Mouse (Mus musculus) kidney, postnatal 0 days (tissue): ENCODE measurements at regions not wholly inside any gene's neighbourhood (a gene's known extent, or its start where the extent isn't known, plus 50 kb on each side); places are given as distances from the start of the nearest gene placed in this dataset.
A peak's percentile ranks its signal among the peaks of the same experiment; 100 is the strongest.

ENCODE experiments used
- ATAC-seq: fragments of 200-750 bp; cut with Nextera tagmentation; replicated peaks from 2 replicates; pipeline ENCODE4 v1.8.0; 2017; ENCODE audit warnings: low read depth, moderate number of reproducible peaks, moderate TSS enrichment, moderate library complexity; ENCODE audit not compliant: low FRiP score
- DNase-seq: peaks from one replicate; pipeline ENCODE4 v3.0.0-alpha.2; 2016; ENCODE audit warnings: low spot score
- H3K27ac ChIP-seq: fragments of 300-500 bp; sonication (generic); 2 replicates; pipeline ENCODE4 v1.5.1; 2014; ENCODE audit warnings: mild to moderate bottlenecking
- H3K27me3 ChIP-seq: fragments of 300-500 bp; sonication (generic); 2 replicates; pipeline ENCODE4 v1.6.1; 2014; ENCODE audit warnings: low read length, mixed read lengths; ENCODE audit not compliant: insufficient read depth
- H3K36me3 ChIP-seq: fragments of 300-500 bp; sonication (generic); 2 replicates; pipeline ENCODE4 v1.6.1; 2014; ENCODE audit warnings: low read length, mixed read lengths; ENCODE audit not compliant: insufficient read depth
- H3K4me1 ChIP-seq: fragments of 300-500 bp; sonication (generic); replicated peaks from 2 replicates; pipeline ENCODE4 v1.6.1; 2014; ENCODE audit warnings: antibody characterized with exemption, low read length, mixed read lengths; ENCODE audit not compliant: insufficient read depth
- H3K4me2 ChIP-seq: fragments of 300-500 bp; sonication (generic); 2 replicates; pipeline ENCODE4 v1.6.1; 2014; ENCODE audit warnings: mild to moderate bottlenecking, low read length, moderate library complexity, mixed read lengths
- H3K4me3 ChIP-seq: fragments of 300-500 bp; sonication (generic); replicated peaks from 2 replicates; pipeline ENCODE4 v1.5.1; 2014; ENCODE audit warnings: low read depth, low read length
- H3K9ac ChIP-seq: fragments of 300-500 bp; sonication (generic); 2 replicates; pipeline ENCODE4 v1.6.1; 2014; ENCODE audit warnings: low read depth, low read length
- H3K9me3 ChIP-seq: fragments of 300-500 bp; sonication (generic); replicated peaks from 2 replicates; pipeline ENCODE4 v1.6.1; 2016; ENCODE audit warnings: low read length, inconsistent platforms, mixed read lengths
- CTCF ChIP-seq: IDR thresholded peaks from 2 replicates; pipeline ENCODE4 v1.5.1; 2016; ENCODE audit warnings: antibody characterized with exemption, low read depth, mild to moderate bottlenecking, moderate library complexity
- WGBS: fragments of 180-500 bp; shearing (Covaris S2); extraction: QIAGEN DNeasy Blood & Tissue Kit; methylation state at CpG from one replicate; pipeline ENCODE4 v1.1.7; 2014; 5-methylcytosine and 5-hydroxymethylcytosine counted together

- Histone ChIP-seq H3K4me2 (no peak overlapping the region), H3K36me3 (no peaks in the 10 kb centered on the region), H3K4me1 (no peaks in the 10 kb centered on the region), H3K27me3 (no peaks in the 10 kb centered on the region), H3K9ac (no peak overlapping the region), H3K9me3 (no peaks in the 10 kb centered on the region), H3K4me3 (no peak overlapping the region), H3K27ac (no peak overlapping the region)
- ATAC-seq (no peak), DNase-seq (no peak)
- no peak for TF ChIP-seq CTCF
- 72% methylated on average over 3 of the region's 3 CpGs for WGBS
Measured at GRCm38 (mm10) chr1:26909926-26910665, 222.8 kb upstream of the 4931408C20Rik start.

- WGBS = 82% methylated on average over 1 of the region's 1 CpGs
- ATAC-seq (no peak), DNase-seq (no peak)
- H3K4me2 ChIP-seq = no peak overlapping the region
- no peaks in the 10 kb centered on the region for H3K27me3 ChIP-seq
- no peak overlapping the region for H3K4me3 ChIP-seq
- TF ChIP-seq CTCF = peak; percentile 34; the same call in 1 of the 2 replicates
- H3K36me3 ChIP-seq = no peaks in the 10 kb centered on the region
- H3K9me3 ChIP-seq = no peaks in the 10 kb centered on the region
- no peak overlapping the region for H3K9ac ChIP-seq
- H3K4me1 ChIP-seq = no peaks in the 10 kb centered on the region
- H3K27ac ChIP-seq = no peak overlapping the region
Measured at GRCm38 (mm10) chr1:26902306-26902705, 215.0 kb upstream of the 4931408C20Rik start.

- WGBS = 77% methylated on average over 2 of the region's 2 CpGs
- H3K4me2 ChIP-seq = no peak overlapping the region
- H3K27ac ChIP-seq = no peak overlapping the region
- H3K36me3 ChIP-seq = no peaks in the 10 kb centered on the region
- no peak for TF ChIP-seq CTCF
- H3K9ac ChIP-seq = no peak overlapping the region
- no peaks in the 10 kb centered on the region for H3K9me3 ChIP-seq
- no peak overlapping the region for H3K4me3 ChIP-seq
- DNase-seq = no peak
- ATAC-seq = no peak
- no peaks in the 10 kb centered on the region for H3K27me3 ChIP-seq
- no peaks in the 10 kb centered on the region for H3K4me1 ChIP-seq
Measured at GRCm38 (mm10) chr1:26857433-26857832, 170.2 kb upstream of the 4931408C20Rik start.

DNA sequence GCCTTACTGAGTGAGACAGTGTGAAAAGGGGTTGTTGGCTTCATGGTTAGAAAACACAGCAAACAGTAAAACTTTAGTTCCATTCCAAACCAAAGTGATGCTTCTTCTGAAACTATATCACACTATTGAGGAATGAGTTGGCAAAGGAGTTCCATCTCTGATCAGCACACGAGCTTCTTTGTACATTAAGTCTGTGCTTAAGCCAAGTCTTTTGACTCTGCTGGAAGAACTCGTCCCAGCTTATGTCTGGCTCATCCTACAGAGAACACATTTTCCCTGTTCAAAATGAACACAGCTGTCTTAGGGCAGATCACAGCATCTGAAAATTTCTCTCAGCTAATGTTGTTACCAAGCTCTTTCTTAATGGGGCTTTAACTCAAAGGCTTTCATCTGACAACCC lies 166.5 kb upstream of the 4931408C20Rik start:
- H3K4me2 ChIP-seq = no peak overlapping the region
- no peaks in the 10 kb centered on the region for H3K9me3 ChIP-seq
- no peaks in the 10 kb centered on the region for H3K4me1 ChIP-seq
- no peak overlapping the region for H3K27ac ChIP-seq
- no peaks in the 10 kb centered on the region for H3K27me3 ChIP-seq
- no peak for DNase-seq
- TF ChIP-seq CTCF = no peak
- H3K36me3 ChIP-seq = no peaks in the 10 kb centered on the region
- 66% methylated on average over 2 of the region's 2 CpGs for WGBS
- ATAC-seq = no peak
- H3K4me3 ChIP-seq = no peak overlapping the region
- H3K9ac ChIP-seq = no peak overlapping the region

- Histone ChIP-seq H3K4me3 (no peak overlapping the region), H3K4me1 (no peaks in the 10 kb centered on the region), H3K9me3 (no peaks in the 10 kb centered on the region), H3K36me3 (no peaks in the 10 kb centered on the region), H3K27ac (no peak overlapping the region), H3K27me3 (no peaks in the 10 kb centered on the region), H3K9ac (no peak overlapping the region), H3K4me2 (no peak overlapping the region)
- 60% methylated on average over 2 of the region's 2 CpGs for WGBS
- DNase-seq = peak; percentile 72
- no peak for ATAC-seq
- no peak for TF ChIP-seq CTCF
Measured at GRCm38 (mm10) chr1:26809259-26809658, 122.0 kb upstream of the 4931408C20Rik start.

DNA sequence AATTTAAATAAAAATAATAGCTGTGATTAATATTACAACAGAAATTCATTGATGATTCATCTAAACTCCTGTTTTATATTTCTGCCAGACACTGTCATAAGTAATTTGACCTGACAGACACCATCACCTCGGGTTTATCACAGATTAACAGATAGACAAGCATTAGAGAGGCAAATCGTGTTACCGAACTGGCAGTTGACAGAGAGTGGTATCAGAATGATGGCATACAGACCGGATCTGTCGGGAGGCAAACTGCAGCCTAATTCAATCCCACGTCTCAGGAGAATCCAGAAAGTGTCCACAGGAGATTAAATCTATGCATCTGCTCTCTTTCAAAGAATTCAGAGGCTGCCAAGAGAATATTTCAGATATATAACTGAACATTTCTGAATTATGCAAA lies 77.8 kb upstream of the 4931408C20Rik start:
- Histone ChIP-seq H3K9ac (no peak overlapping the region), H3K4me2 (no peak overlapping the region), H3K27me3 (no peaks in the 10 kb centered on the region), H3K27ac (no peak overlapping the region), H3K4me1 (no peaks in the 10 kb centered on the region), H3K36me3 (no peaks in the 10 kb centered on the region), H3K9me3 (no peaks in the 10 kb centered on the region), H3K4me3 (no peak overlapping the region)
- TF ChIP-seq CTCF = no peak
- 73% methylated on average over 6 of the region's 6 CpGs for WGBS
- ATAC-seq (no peak), DNase-seq (no peak)
